Mouse (Mus musculus) heart, embryonic 11.5 days (tissue): ENCODE results near the gene Pigs. TPM values are rescaled to one million over a fixed set of nuclear protein-coding genes. Genes with fewer than 3 reads are reported as not detected.
A peak's percentile ranks its signal among the peaks of the same experiment; 100 is the strongest.

ENCODE experiments used
- ATAC-seq: fragments of 200-750 bp; cut with Nextera tagmentation; replicated peaks from 2 replicates; pipeline ENCODE4 v1.8.0; 2017; ENCODE audit warnings: moderate library complexity; ENCODE audit not compliant: insufficient number of reproducible peaks, low FRiP score, low TSS enrichment
- H3K27ac ChIP-seq: fragments of 300-500 bp; sonication (generic); 2 replicates; pipeline ENCODE4 v1.5.1; 2014; ENCODE audit warnings: mild to moderate bottlenecking, low read depth, low read length
- H3K27me3 ChIP-seq: fragments of 300-500 bp; sonication (generic); 2 replicates; pipeline ENCODE4 v1.6.1; 2014; ENCODE audit warnings: mild to moderate bottlenecking, low read length, mixed read lengths; ENCODE audit not compliant: control insufficient read depth, insufficient read depth
- H3K36me3 ChIP-seq: fragments of 300-500 bp; sonication (generic); 2 replicates; pipeline ENCODE4 v1.6.1; 2014; ENCODE audit warnings: mild to moderate bottlenecking, low read length, moderate library complexity, mixed read lengths; ENCODE audit not compliant: control insufficient read depth, insufficient read depth
- H3K4me1 ChIP-seq: fragments of 300-500 bp; sonication (generic); 2 replicates; pipeline ENCODE4 v1.6.1; 2014; ENCODE audit warnings: low read length; ENCODE audit not compliant: control insufficient read depth, insufficient read depth
- H3K4me2 ChIP-seq: fragments of 300-500 bp; sonication (generic); 2 replicates; pipeline ENCODE4 v1.6.1; 2014; ENCODE audit warnings: mild to moderate bottlenecking, moderate library complexity
- H3K4me3 ChIP-seq: fragments of 300-500 bp; sonication (generic); 2 replicates; pipeline ENCODE4 v1.5.1; 2014; ENCODE audit warnings: low read depth, low read length
- H3K9ac ChIP-seq: fragments of 300-500 bp; sonication (generic); 2 replicates; pipeline ENCODE4 v1.6.1; 2014; ENCODE audit warnings: mild to moderate bottlenecking, low read depth, low read length, moderate library complexity
- H3K9me3 ChIP-seq: fragments of 300-500 bp; sonication (generic); replicated peaks from 2 replicates; pipeline ENCODE4 v1.6.1; 2016; ENCODE audit warnings: low read length; ENCODE audit not compliant: control insufficient read depth
- WGBS: fragments of 180-500 bp; shearing (Covaris S2); extraction: QIAGEN DNeasy Blood & Tissue Kit; methylation state at CpG from one replicate; pipeline ENCODE4 v1.1.7; 2014; ENCODE audit not compliant: insufficient replicate concordance; 5-methylcytosine and 5-hydroxymethylcytosine counted together
- polyA plus RNA-seq: library from polyadenylated mRNA; unstranded; fragments of >200 nt; fragmentation: Nextera tagmentation; extraction: Ambion mirVana; gene quantifications from 2 replicates; pipeline ENCODE4 v1.2.1, GENCODE M21; 2014

Pigs gene
- 58.7 and 61.8 TPM in 2 replicates for polyA plus RNA-seq

GRCm38 (mm10) chr11:78327634-78328511, at the start of gene Pigs:
TSS of gene Pigs (plus strand) at chr11:78328415.
- Histone ChIP-seq H3K27ac (no peak within 1 kb of the TSS), H3K4me3 (peak within 1 kb of the TSS; percentile 95), H3K9me3 (no peaks in the 10 kb centered on the region), H3K4me2 (peak within 1 kb of the TSS; percentile 92), H3K27me3 (no peaks in the 10 kb centered on the region), H3K9ac (peak within 1 kb of the TSS; percentile 89), H3K36me3 (0 out of 2 replicates have a peak, but pooled peaks cover 2% of the 10 kb centered on the region), H3K4me1 (peaks cover 4% of the 10 kb centered on the region)
- peak; percentile 92 for ATAC-seq
- WGBS = 12% methylated on average over 37 of the region's 37 CpGs

DNA sequence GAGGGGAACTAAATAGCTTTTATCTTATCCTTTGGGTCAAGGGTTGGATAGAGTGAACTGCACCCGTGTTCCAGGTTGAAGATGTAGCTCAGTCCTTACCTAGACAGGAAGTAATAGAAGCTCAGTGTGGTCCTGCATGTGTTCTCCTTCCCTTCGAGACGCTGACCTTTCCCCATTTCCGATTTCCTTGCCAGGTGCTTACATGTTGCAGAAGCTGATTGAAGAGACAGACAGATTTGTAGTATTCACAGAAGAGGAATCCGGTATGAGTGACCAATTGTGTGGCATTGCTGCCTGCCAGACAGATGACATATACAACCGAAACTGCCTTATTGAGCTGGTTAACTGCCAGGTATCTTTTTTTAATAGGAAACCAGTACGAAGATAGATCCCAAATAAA, 49.4 kb upstream of the Pigs start:
- 78% methylated on average over 7 of the region's 7 CpGs for WGBS
- Histone ChIP-seq H3K4me1 (no peaks in the 10 kb centered on the region), H3K36me3 (peaks cover 53% of the 10 kb centered on the region), H3K4me3 (no peak overlapping the region), H3K27ac (no peak overlapping the region), H3K9ac (no peak overlapping the region), H3K4me2 (no peak overlapping the region), H3K27me3 (no peaks in the 10 kb centered on the region), H3K9me3 (no peaks in the 10 kb centered on the region)
- ATAC-seq = no peak

- no peak for ATAC-seq
- Histone ChIP-seq H3K36me3 (peaks cover 46% of the 10 kb centered on the region), H3K4me1 (no peaks in the 10 kb centered on the region), H3K9me3 (no peaks in the 10 kb centered on the region), H3K27ac (no peak overlapping the region), H3K9ac (no peak overlapping the region), H3K4me3 (no peak overlapping the region), H3K27me3 (no peaks in the 10 kb centered on the region), H3K4me2 (no peak overlapping the region)
- 89% methylated on average over 4 of the region's 4 CpGs for WGBS
These were observed 48.6 kb upstream of the Pigs start for GRCm38 (mm10) chr11:78279586-78279985.

GRCm38 (mm10) chr11:78289146-78289763, 39.0 kb upstream of the Pigs start:
- ATAC-seq = no peak
- H3K27ac ChIP-seq = no peak overlapping the region
- H3K4me1 ChIP-seq = no peaks in the 10 kb centered on the region
- H3K27me3 ChIP-seq = no peaks in the 10 kb centered on the region
- H3K4me3 ChIP-seq = no peak overlapping the region
- no peak overlapping the region for H3K9ac ChIP-seq
- H3K9me3 ChIP-seq = no peaks in the 10 kb centered on the region
- no peak overlapping the region for H3K4me2 ChIP-seq
- peaks cover 35% of the 10 kb centered on the region for H3K36me3 ChIP-seq
- 84% methylated on average over 7 of the region's 7 CpGs for WGBS

DNA sequence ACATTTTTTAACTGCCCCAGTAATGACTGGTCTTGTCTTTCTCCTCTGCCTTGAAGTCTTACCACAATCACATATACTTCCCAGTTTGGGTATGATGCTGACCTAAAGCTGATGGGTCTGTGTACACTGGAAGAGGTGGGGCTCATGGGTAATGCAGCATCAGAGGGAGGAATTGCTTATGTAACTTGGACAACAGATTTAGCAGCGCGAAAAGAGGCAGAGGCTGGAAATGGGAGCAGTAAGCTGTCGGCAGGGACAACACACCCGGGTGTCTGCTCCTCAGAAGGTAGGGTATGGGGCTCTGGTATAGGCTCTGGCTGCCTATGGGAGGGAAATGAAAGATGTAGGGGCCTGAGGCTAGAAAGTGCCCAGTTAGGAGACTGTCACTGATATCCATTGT, 37.6 kb upstream of the Pigs start, which contains the start of gene BC030499:
Gene BC030499 (plus strand): TSS at position 188 of the 400 bp plus-strand sequence.
- Histone ChIP-seq H3K36me3 (peaks cover 27% of the 10 kb centered on the region), H3K9ac (no peak within 1 kb of the TSS), H3K4me1 (no peaks in the 10 kb centered on the region), H3K27me3 (no peaks in the 10 kb centered on the region), H3K27ac (no peak within 1 kb of the TSS), H3K4me2 (no peak within 1 kb of the TSS), H3K9me3 (no peaks in the 10 kb centered on the region), H3K4me3 (no peak within 1 kb of the TSS)
- ATAC-seq = no peak
- WGBS = 89% methylated on average over 4 of the region's 4 CpGs

DNA sequence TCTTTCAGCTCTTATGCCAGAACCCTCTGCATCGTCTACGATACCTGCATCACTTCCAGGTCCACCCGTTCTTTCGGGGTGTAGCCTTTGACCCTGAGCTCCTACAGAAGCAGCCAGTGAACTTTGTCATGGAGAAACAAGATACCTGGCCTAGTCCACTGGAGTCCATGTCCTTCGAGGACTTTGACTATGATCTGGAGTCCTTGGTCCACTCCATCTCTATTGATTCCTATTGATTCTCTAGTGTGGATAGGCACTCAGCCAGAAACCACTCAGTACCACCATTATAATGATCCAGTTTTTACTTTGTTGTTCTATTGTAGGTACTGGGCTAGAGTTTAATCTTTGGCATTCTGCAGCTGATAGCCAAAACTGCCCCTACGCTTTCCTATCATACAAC, 33.6 kb upstream of the Pigs start:
- Histone ChIP-seq H3K27ac (no peak overlapping the region), H3K4me3 (no peak overlapping the region), H3K4me2 (no peak overlapping the region), H3K9ac (no peak overlapping the region), H3K4me1 (no peaks in the 10 kb centered on the region), H3K27me3 (no peaks in the 10 kb centered on the region), H3K9me3 (no peaks in the 10 kb centered on the region), H3K36me3 (peaks cover 6% of the 10 kb centered on the region; the same call in 1 of the 2 replicates)
- 89% methylated on average over 6 of the region's 6 CpGs for WGBS
- no peak for ATAC-seq

- 70% methylated on average over 7 of the region's 7 CpGs for WGBS
- ATAC-seq = 0 out of 2 replicates have a peak, but pooled peaks have one; percentile 18
- Histone ChIP-seq H3K4me2 (peak overlapping the region; percentile 81), H3K9me3 (no peaks in the 10 kb centered on the region), H3K27ac (peak overlapping the region; percentile 76; the same call in 1 of the 2 replicates), H3K36me3 (peaks cover 13% of the 10 kb centered on the region), H3K9ac (peak overlapping the region; percentile 59), H3K27me3 (no peaks in the 10 kb centered on the region), H3K4me1 (no peaks in the 10 kb centered on the region), H3K4me3 (peak overlapping the region; percentile 81)
These were observed 27.3 kb upstream of the Pigs start for GRCm38 (mm10) chr11:78300917-78301316.

- H3K27me3 ChIP-seq = no peaks in the 10 kb centered on the region
- H3K4me3 ChIP-seq = peak within 1 kb of the TSS; percentile 81
- H3K4me2 ChIP-seq = peak within 1 kb of the TSS; percentile 81
- H3K9ac ChIP-seq = peak within 1 kb of the TSS; percentile 77
- no peaks in the 10 kb centered on the region for H3K4me1 ChIP-seq
- peak; percentile 98 for ATAC-seq
- H3K36me3 ChIP-seq = peaks cover 13% of the 10 kb centered on the region
- no peaks in the 10 kb centered on the region for H3K9me3 ChIP-seq
- WGBS = under 1% methylated on average over 49 of the region's 49 CpGs
- H3K27ac ChIP-seq = peak within 1 kb of the TSS; percentile 76
These were observed 26.7 kb upstream of the Pigs start, which contains the start of gene Spag5 for GRCm38 (mm10) chr11:78301357-78302084. TSS of gene Spag5 (plus strand) at chr11:78301529.
